Mouse (Mus musculus): ENCODE results near the gene Susd2. TPM values are rescaled to one million over a fixed set of nuclear protein-coding genes. Genes with fewer than 3 reads are reported as not detected.

The Susd2 gene
- polyA plus RNA-seq, 1 experiment from 2014 or later, result 2.4 TPM

DNA sequence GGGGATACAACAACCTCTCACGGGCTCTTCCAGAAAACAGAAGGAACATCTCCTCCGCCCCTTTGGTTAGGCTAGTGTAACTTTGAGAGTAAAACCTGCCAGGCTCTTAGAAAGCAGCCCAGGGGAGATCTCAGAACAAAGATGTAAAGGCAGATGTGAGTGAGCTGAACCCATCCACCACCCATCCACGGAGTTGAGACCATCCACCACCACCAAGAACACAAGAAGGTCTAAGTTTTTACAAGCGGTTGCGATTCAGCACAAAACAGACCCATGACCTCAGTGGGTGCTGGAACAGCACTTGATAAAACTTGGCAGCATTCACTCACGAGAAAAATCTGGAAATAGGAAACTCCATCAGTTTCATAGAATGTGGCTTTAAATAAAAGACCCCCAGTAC, 17.9 kb downstream of the Susd2 start:
- DNase-seq (ENCODE audit: low spot score), result no peak
- 71% methylated on average over 6 of the region's 6 CpGs for whole genome bisulfite sequencing
- H3K4me1 ChIP-seq (ENCODE audit: control insufficient read depth, insufficient read depth, low read length), result no peaks in the 10 kb centered on the region

DNA sequence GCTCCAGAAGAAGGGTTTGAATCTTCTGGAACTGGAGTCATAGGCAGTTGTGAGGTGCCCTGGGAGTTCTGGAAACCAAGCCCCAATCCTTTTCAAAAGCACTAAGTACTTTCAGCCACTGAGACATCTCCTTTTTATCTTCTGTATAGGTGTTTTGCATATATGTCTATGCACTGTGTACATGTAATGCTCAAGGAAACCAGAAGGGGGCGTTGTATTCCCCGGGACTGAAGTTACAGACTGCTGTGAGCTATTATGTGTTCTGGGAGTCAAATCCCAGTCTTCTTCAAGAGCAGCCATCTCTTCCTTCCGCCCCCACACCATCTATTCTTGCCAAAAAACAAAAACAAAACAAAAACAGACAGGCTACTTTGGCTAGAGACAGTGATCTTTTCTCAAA, 23.0 kb downstream of the Susd2 start:
- H3K4me2 ChIP-seq (ENCODE audit: low read depth), result no peak overlapping the region
- DNase-seq (ENCODE audit: low spot score) (no peak), ATAC-seq (ENCODE audit: insufficient read depth, low FRiP score, low TSS enrichment) (no peak)
- WGBS, result 57% methylated on average over 3 of the region's 3 CpGs
- no peak overlapping the region for H3K4me3 ChIP-seq (ENCODE audit: low read depth, low read length)
- H3K4me1 ChIP-seq (ENCODE audit: control insufficient read depth, insufficient read depth, low read length), result no peaks in the 10 kb centered on the region
- H3K36me3 ChIP-seq (ENCODE audit: control insufficient read depth, insufficient read depth, low read length), result no peaks in the 10 kb centered on the region
- H3K9ac ChIP-seq (ENCODE audit: low read length), result no peak overlapping the region
- H3K27ac ChIP-seq (ENCODE audit: low read depth, low read length), result no peak overlapping the region
- no peaks in the 10 kb centered on the region for H3K27me3 ChIP-seq (ENCODE audit: control insufficient read depth, insufficient read depth, low read length)
- H3K9me3 ChIP-seq (ENCODE audit: control insufficient read depth, low read length), result no peaks in the 10 kb centered on the region

More for the DNA sequence above, 17.9 kb downstream of the Susd2 start:
- H3K27ac ChIP-seq (ENCODE audit: low read depth, low read length), result no peak overlapping the region
- no peak overlapping the region for H3K4me2 ChIP-seq (ENCODE audit: low read depth)
- H3K36me3 ChIP-seq (ENCODE audit: control insufficient read depth, insufficient read depth, low read length), result no peaks in the 10 kb centered on the region
- no peaks in the 10 kb centered on the region for H3K9me3 ChIP-seq (ENCODE audit: control insufficient read depth, low read length)
- no peak overlapping the region for H3K4me3 ChIP-seq (ENCODE audit: low read depth, low read length)
- no peaks in the 10 kb centered on the region for H3K27me3 ChIP-seq (ENCODE audit: control insufficient read depth, insufficient read depth, low read length)
- H3K9ac ChIP-seq (ENCODE audit: low read length), result no peak overlapping the region
- ATAC-seq (ENCODE audit: insufficient read depth, low FRiP score, low TSS enrichment), result no peak

DNA sequence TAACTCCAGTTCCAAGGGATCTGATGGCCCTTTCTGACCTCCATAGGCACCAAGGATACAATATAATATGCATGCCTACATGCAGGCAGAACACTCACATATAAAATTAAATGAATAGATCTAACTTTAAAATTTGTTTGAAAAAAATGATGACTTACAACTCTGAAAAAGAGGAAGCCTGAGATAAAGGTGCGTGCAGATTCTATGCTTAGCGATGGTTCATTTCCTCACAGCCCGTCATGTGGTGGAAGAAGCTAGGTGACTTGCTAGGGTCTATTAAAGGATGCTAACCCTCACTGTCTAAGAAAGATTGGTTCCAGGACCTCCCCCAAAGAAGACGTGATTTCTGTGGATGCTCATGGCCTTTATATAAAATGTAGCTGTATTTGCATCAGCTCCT, 27.8 kb downstream of the Susd2 start:
- no peak overlapping the region for H3K9ac ChIP-seq (ENCODE audit: low read length)
- H3K4me2 ChIP-seq (ENCODE audit: low read depth), result no peak overlapping the region
- no peak overlapping the region for H3K27ac ChIP-seq (ENCODE audit: low read depth, low read length)
- no peak overlapping the region for H3K4me3 ChIP-seq (ENCODE audit: low read depth, low read length)
- H3K36me3 ChIP-seq (ENCODE audit: control insufficient read depth, insufficient read depth, low read length), result no peaks in the 10 kb centered on the region
- no peak for ATAC-seq (ENCODE audit: insufficient read depth, low FRiP score, low TSS enrichment)
- H3K4me1 ChIP-seq (ENCODE audit: control insufficient read depth, insufficient read depth, low read length), result no peaks in the 10 kb centered on the region
- no peak for DNase-seq (ENCODE audit: low spot score)
- no peaks in the 10 kb centered on the region for H3K9me3 ChIP-seq (ENCODE audit: control insufficient read depth, low read length)
- H3K27me3 ChIP-seq (ENCODE audit: control insufficient read depth, insufficient read depth, low read length), result no peaks in the 10 kb centered on the region
- 88% methylated on average over 4 of the region's 4 CpGs for WGBS

DNA sequence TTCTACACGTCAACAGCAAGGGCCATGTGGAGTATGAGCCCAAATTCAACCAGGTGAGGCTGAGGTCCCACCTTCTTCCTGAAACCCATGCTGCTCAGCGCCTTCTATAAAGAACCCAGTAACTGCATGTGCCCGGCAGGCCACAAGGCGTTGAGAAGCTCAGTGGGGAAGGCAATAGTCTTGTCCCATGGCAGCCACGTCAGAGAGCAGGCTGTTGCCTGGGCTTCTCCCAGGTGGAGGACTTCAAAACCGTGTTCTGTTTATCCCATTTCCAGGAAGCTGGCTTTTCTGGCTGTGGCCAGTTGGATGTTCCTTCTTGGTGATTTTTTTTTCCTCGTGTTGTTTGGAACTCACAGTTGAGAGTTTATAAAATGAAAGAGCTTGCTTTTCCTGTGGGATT, 33.3 kb downstream of the Susd2 start:
- H3K27ac ChIP-seq (ENCODE audit: low read depth, low read length), result no peak overlapping the region
- WGBS, result 55% methylated on average over 7 of the region's 7 CpGs
- ATAC-seq (ENCODE audit: insufficient read depth, low FRiP score, low TSS enrichment), result no peak

DNA sequence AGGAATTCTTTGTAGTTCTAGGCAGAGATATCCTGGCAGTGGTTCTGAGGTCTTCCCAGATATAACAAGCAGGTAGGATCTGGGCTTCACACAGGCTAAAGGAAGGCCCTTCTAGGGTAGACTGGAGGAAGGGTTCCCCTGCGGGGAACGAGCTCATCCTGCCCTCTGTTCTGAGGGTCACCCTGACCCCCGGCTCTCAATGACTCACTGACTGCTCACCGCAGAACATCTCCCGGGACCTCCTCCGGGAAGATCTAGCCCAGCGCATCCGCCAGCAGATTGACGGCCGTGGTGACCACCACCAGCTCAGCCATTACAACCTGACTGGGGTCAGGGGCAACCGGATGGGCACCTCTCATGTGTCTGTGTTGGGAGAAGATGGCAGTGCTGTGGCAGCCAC, 34.8 kb downstream of the Susd2 start:
- no peaks in the 10 kb centered on the region for H3K27me3 ChIP-seq (ENCODE audit: control insufficient read depth, insufficient read depth, low read length)
- no peak for ATAC-seq (ENCODE audit: insufficient read depth, low FRiP score, low TSS enrichment)
- no peak overlapping the region for H3K9ac ChIP-seq (ENCODE audit: low read length)
- WGBS, result 89% methylated on average over 11 of the region's 11 CpGs
- no peaks in the 10 kb centered on the region for H3K9me3 ChIP-seq (ENCODE audit: control insufficient read depth, low read length)
- no peak overlapping the region for H3K4me3 ChIP-seq (ENCODE audit: low read depth, low read length)
- H3K4me2 ChIP-seq (ENCODE audit: low read depth), result no peak overlapping the region
- no peaks in the 10 kb centered on the region for H3K36me3 ChIP-seq (ENCODE audit: control insufficient read depth, insufficient read depth, low read length)
- no peak for DNase-seq (ENCODE audit: low spot score)
- no peaks in the 10 kb centered on the region for H3K4me1 ChIP-seq (ENCODE audit: control insufficient read depth, insufficient read depth, low read length)
- no peak overlapping the region for H3K27ac ChIP-seq (ENCODE audit: low read depth, low read length)

More for the DNA sequence above, 33.3 kb downstream of the Susd2 start:
- DNase-seq (ENCODE audit: low spot score), result no peak
- H3K9me3 ChIP-seq (ENCODE audit: control insufficient read depth, low read length), result no peaks in the 10 kb centered on the region
- no peak overlapping the region for H3K4me2 ChIP-seq (ENCODE audit: low read depth)
- no peaks in the 10 kb centered on the region for H3K36me3 ChIP-seq (ENCODE audit: control insufficient read depth, insufficient read depth, low read length)
- no peak overlapping the region for H3K9ac ChIP-seq (ENCODE audit: low read length)
- no peaks in the 10 kb centered on the region for H3K27me3 ChIP-seq (ENCODE audit: control insufficient read depth, insufficient read depth, low read length)
- no peak overlapping the region for H3K4me3 ChIP-seq (ENCODE audit: low read depth, low read length)
- H3K4me1 ChIP-seq (ENCODE audit: control insufficient read depth, insufficient read depth, low read length), result no peaks in the 10 kb centered on the region

DNA sequence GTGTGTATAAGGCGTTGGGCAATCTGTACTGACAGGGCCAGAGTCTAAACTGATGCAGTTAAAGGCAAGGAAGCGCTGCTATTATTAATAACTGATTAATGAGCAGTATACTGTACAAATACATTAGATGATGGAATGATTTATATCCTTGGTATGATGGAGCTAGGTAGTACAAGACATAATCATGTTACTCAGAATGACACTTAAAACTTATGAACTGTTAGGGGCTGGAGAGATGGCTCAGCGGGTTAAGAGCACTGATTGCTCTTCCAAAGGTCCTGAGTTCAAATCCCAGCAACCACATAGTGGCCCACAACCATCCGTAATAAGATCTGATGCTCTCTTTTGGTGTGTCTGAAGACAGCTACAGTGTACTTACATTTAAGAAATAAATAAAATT, 36.6 kb downstream of the Susd2 start:
- no peaks in the 10 kb centered on the region for H3K4me1 ChIP-seq (ENCODE audit: control insufficient read depth, insufficient read depth, low read length)
- H3K4me2 ChIP-seq (ENCODE audit: low read depth), result no peak overlapping the region
- DNase-seq (ENCODE audit: low spot score) (no peak), ATAC-seq (ENCODE audit: insufficient read depth, low FRiP score, low TSS enrichment) (no peak)
- H3K9me3 ChIP-seq (ENCODE audit: control insufficient read depth, low read length), result no peaks in the 10 kb centered on the region
- 84% methylated on average over 4 of the region's 4 CpGs for WGBS
- H3K36me3 ChIP-seq (ENCODE audit: control insufficient read depth, insufficient read depth, low read length), result no peaks in the 10 kb centered on the region
- H3K27me3 ChIP-seq (ENCODE audit: control insufficient read depth, insufficient read depth, low read length), result no peaks in the 10 kb centered on the region
- H3K9ac ChIP-seq (ENCODE audit: low read length), result no peak overlapping the region
- H3K27ac ChIP-seq (ENCODE audit: low read depth, low read length), result no peak overlapping the region
- no peak overlapping the region for H3K4me3 ChIP-seq (ENCODE audit: low read depth, low read length)

DNA sequence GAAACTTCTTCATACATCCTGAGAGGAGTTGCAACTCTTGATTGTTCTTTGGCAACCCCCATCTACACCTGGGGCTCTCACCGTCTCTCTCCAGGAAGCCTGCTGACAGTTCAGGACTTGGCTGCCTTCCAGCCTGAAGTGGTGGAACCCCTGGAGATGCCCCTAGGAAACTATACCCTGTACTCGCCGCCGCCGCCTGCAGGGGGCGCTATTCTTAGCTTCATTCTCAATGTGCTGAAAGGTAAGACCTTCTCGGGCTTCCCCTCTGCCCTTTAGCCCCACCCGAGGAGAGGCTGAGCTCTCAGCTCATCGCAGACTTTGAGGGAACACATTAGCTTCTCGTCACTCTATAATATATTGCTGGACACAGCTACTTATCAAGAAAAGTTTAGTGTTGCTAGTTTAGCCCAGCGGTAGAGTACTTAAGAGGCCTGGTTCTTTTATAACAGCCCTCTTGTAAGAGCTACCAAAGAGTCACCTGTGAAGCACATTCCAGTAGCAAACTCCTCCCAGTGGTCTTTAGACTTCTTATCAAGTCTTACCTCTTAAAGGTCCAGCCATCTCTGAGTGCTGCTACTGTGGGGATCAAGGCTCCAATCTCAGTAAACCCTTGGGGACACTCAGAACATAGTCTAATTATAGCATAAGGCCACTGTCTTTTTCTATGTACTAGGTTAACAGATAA, 38.5 kb downstream of the Susd2 start:
- Histone ChIP-seq H3K4me2 (ENCODE audit: low read depth) (no peak overlapping the region), H3K4me3 (ENCODE audit: low read depth, low read length) (no peak overlapping the region), H3K9ac (ENCODE audit: low read length) (no peak overlapping the region), H3K36me3 (ENCODE audit: control insufficient read depth, insufficient read depth, low read length) (no peaks in the 10 kb centered on the region), H3K27me3 (ENCODE audit: control insufficient read depth, insufficient read depth, low read length) (no peaks in the 10 kb centered on the region), H3K4me1 (ENCODE audit: control insufficient read depth, insufficient read depth, low read length) (no peaks in the 10 kb centered on the region), H3K27ac (ENCODE audit: low read depth, low read length) (no peak overlapping the region), H3K9me3 (ENCODE audit: control insufficient read depth, low read length) (no peaks in the 10 kb centered on the region)
- 48% methylated on average over 11 of the region's 11 CpGs for WGBS
- no peak for DNase-seq (ENCODE audit: low spot score)
- no peak for ATAC-seq (ENCODE audit: insufficient read depth, low FRiP score, low TSS enrichment)

DNA sequence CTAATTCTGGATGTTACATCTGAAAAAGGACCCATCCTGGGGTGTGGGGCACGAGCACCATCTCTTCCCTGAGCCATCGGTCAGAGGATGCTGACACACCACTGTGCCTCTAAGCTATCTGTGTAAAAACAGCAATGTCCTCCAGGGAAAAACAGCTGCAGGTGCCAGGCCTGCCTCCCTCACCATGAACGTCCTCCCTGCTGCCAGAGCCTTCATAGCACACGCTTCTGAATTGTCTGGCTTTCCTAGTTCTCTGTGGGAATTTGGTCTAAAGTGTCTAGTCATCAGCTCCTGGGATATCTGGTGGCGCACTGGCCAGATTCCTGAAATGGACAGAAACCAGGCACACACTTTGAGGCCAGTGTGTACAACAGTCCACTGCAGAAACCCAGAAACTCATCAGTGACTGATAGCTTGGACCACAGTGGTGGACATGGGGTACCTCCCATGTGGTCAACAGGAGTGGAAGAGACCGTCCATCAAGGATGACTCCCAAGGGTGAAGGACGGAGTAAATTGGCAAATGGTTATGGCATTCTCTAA, 43.5 kb downstream of the Susd2 start:
- no peak overlapping the region for H3K4me3 ChIP-seq (ENCODE audit: low read depth, low read length)

DNA sequence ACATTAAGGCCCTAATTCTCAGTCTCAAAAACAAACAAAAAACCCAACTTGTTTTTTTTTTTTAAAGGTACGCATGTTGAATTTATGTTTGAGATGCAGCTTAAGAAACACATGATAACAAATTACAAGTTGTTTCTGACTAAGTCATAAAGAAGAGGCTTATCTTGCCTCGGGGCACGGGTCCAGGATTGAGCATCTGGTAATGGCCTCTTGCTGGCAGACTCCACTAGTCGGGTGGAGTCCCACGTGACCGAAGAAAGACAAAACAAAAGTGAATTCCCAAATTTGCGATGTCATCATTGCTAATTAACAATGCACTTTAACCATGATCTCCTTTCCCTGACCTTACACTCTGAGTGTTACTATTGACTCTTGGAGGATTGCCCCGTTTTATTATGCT, 47.8 kb downstream of the Susd2 start:
- no peak for DNase-seq (ENCODE audit: low spot score)
- Histone ChIP-seq H3K9ac (ENCODE audit: low read length) (no peak overlapping the region), H3K27ac (ENCODE audit: low read depth, low read length) (no peak overlapping the region), H3K36me3 (ENCODE audit: control insufficient read depth, insufficient read depth, low read length) (no peaks in the 10 kb centered on the region), H3K27me3 (ENCODE audit: control insufficient read depth, insufficient read depth, low read length) (no peaks in the 10 kb centered on the region), H3K4me1 (ENCODE audit: control insufficient read depth, insufficient read depth, low read length) (no peaks in the 10 kb centered on the region), H3K9me3 (ENCODE audit: control insufficient read depth, low read length) (no peaks in the 10 kb centered on the region), H3K4me2 (ENCODE audit: low read depth) (no peak overlapping the region), H3K4me3 (ENCODE audit: low read depth, low read length) (no peak overlapping the region)
- 92% methylated on average over 8 of the region's 8 CpGs for WGBS
- ATAC-seq (ENCODE audit: insufficient read depth, low FRiP score, low TSS enrichment), result no peak

More for the DNA sequence above, 43.5 kb downstream of the Susd2 start:
- no peaks in the 10 kb centered on the region for H3K27me3 ChIP-seq (ENCODE audit: control insufficient read depth, insufficient read depth, low read length)
- H3K9ac ChIP-seq (ENCODE audit: low read length), result no peak overlapping the region
- no peaks in the 10 kb centered on the region for H3K9me3 ChIP-seq (ENCODE audit: control insufficient read depth, low read length)
- ATAC-seq (ENCODE audit: insufficient read depth, low FRiP score, low TSS enrichment) (no peak), DNase-seq (ENCODE audit: low spot score) (no peak)
- WGBS, result 88% methylated on average over 7 of the region's 7 CpGs
- no peaks in the 10 kb centered on the region for H3K4me1 ChIP-seq (ENCODE audit: control insufficient read depth, insufficient read depth, low read length)
- no peak overlapping the region for H3K4me2 ChIP-seq (ENCODE audit: low read depth)
- H3K27ac ChIP-seq (ENCODE audit: low read depth, low read length), result no peak overlapping the region
- H3K36me3 ChIP-seq (ENCODE audit: control insufficient read depth, insufficient read depth, low read length), result no peaks in the 10 kb centered on the region
